Mouse (Mus musculus) hindbrain, embryonic 16.5 days (tissue): ENCODE results near the gene Tmem164. TPM values are rescaled to one million over a fixed set of nuclear protein-coding genes. Genes with fewer than 3 reads are reported as not detected.
A peak's percentile ranks its signal among the peaks of the same experiment; 100 is the strongest.

Experiments used
- ATAC-seq: fragments of 200-750 bp; cut with Nextera tagmentation; 2 replicates; pipeline ENCODE4 v1.8.0; 2017; ENCODE audit warnings: moderate TSS enrichment, moderate library complexity
- H3K27ac ChIP-seq: fragments of 300-500 bp; sonication (generic); 2 replicates; pipeline ENCODE4 v1.5.1; 2014; ENCODE audit warnings: low read depth, mild to moderate bottlenecking, control low read depth, low read length, moderate library complexity
- H3K27me3 ChIP-seq: fragments of 300-500 bp; sonication (generic); replicated peaks from 2 replicates; pipeline ENCODE4 v1.6.1; 2014; ENCODE audit warnings: low read length; ENCODE audit not compliant: control insufficient read depth, insufficient read depth
- H3K36me3 ChIP-seq: fragments of 300-500 bp; sonication (generic); 2 replicates; pipeline ENCODE4 v1.6.1; 2014; ENCODE audit warnings: mild to moderate bottlenecking, low read length, moderate library complexity, mixed read lengths; ENCODE audit not compliant: control insufficient read depth, insufficient read depth
- H3K4me1 ChIP-seq: fragments of 300-500 bp; sonication (generic); 2 replicates; pipeline ENCODE4 v1.6.1; 2014; ENCODE audit warnings: low read depth, low read length; ENCODE audit not compliant: control insufficient read depth, insufficient read depth
- H3K4me2 ChIP-seq: fragments of 300-500 bp; sonication (generic); 2 replicates; pipeline ENCODE4 v1.6.1; 2014; ENCODE audit warnings: mild to moderate bottlenecking, low read length, control low read depth, moderate library complexity
- H3K4me3 ChIP-seq: fragments of 300-500 bp; sonication (generic); 2 replicates; pipeline ENCODE4 v1.5.1; 2014; ENCODE audit warnings: mild to moderate bottlenecking, low read length, control low read depth, moderate library complexity
- H3K9ac ChIP-seq: fragments of 300-500 bp; sonication (generic); 2 replicates; pipeline ENCODE4 v1.6.1; 2014; ENCODE audit warnings: low read depth, mild to moderate bottlenecking, control low read depth, low read length, moderate library complexity
- H3K9me3 ChIP-seq: fragments of 300-500 bp; sonication (generic); 2 replicates; pipeline ENCODE4 v1.6.1; 2014; ENCODE audit warnings: mild to moderate bottlenecking, low read length, moderate library complexity; ENCODE audit not compliant: control insufficient read depth
- WGBS: fragments of 180-500 bp; shearing (Covaris S2); extraction: QIAGEN DNeasy Blood & Tissue Kit; methylation state at CpG from one replicate; pipeline ENCODE4 v1.1.7; 2014; 5-methylcytosine and 5-hydroxymethylcytosine counted together
- polyA plus RNA-seq: library from polyadenylated mRNA; unstranded; fragments of >200 nt; fragmentation: Nextera tagmentation; extraction: Ambion mirVana; gene quantifications from 2 replicates; pipeline ENCODE4 v1.2.1, GENCODE M21; 2015

Gene Tmem164
- polyA plus RNA-seq, 1 experiment from 2014 or later: 23.5 TPM

GRCm38 (mm10) chrX:142726311-142726710, 45.1 kb downstream of the Tmem164 start:
- no peak overlapping the region for H3K27ac ChIP-seq
- H3K4me3 ChIP-seq: no peak overlapping the region
- 77% methylated on average over 2 of the region's 2 CpGs for WGBS
- H3K36me3 ChIP-seq: no peaks in the 10 kb centered on the region
- H3K9me3 ChIP-seq: no peaks in the 10 kb centered on the region
- no peaks in the 10 kb centered on the region; the same call in 1 of the 2 replicates for H3K4me1 ChIP-seq
- ATAC-seq: peak; percentile 60; the same call in 1 of the 2 replicates
- no peaks in the 10 kb centered on the region for H3K27me3 ChIP-seq
- H3K9ac ChIP-seq: no peak overlapping the region
- H3K4me2 ChIP-seq: no peak overlapping the region

- H3K4me3 ChIP-seq: no peak overlapping the region
- H3K27me3 ChIP-seq: no peaks in the 10 kb centered on the region
- no peak for ATAC-seq
- H3K4me2 ChIP-seq: no peak overlapping the region
- H3K27ac ChIP-seq: no peak overlapping the region
- no peaks in the 10 kb centered on the region for H3K9me3 ChIP-seq
- no peaks in the 10 kb centered on the region; the same call in 1 of the 2 replicates for H3K4me1 ChIP-seq
- H3K36me3 ChIP-seq: no peaks in the 10 kb centered on the region
- no peak overlapping the region for H3K9ac ChIP-seq
- 50% methylated on average over 6 of the region's 6 CpGs for WGBS
Measured at GRCm38 (mm10) chrX:142727847-142728246, 46.6 kb downstream of the Tmem164 start.

- H3K4me1 ChIP-seq: no peaks in the 10 kb centered on the region; the same call in 1 of the 2 replicates
- no peaks in the 10 kb centered on the region for H3K36me3 ChIP-seq
- no peaks in the 10 kb centered on the region for H3K27me3 ChIP-seq
- 72% methylated on average over 1 of the region's 1 CpGs for WGBS
- no peak overlapping the region for H3K4me3 ChIP-seq
- H3K27ac ChIP-seq: no peak overlapping the region
- H3K9me3 ChIP-seq: no peaks in the 10 kb centered on the region
- H3K4me2 ChIP-seq: no peak overlapping the region
- no peak for ATAC-seq
- H3K9ac ChIP-seq: no peak overlapping the region
Measured at GRCm38 (mm10) chrX:142729040-142729439, 47.8 kb downstream of the Tmem164 start.

GRCm38 (mm10) chrX:142729482-142729881, 48.3 kb downstream of the Tmem164 start:
- 80% methylated on average over 2 of the region's 2 CpGs for WGBS
- no peak for ATAC-seq
- Histone ChIP-seq H3K9ac (no peak overlapping the region), H3K27me3 (no peaks in the 10 kb centered on the region), H3K4me2 (no peak overlapping the region), H3K9me3 (no peaks in the 10 kb centered on the region), H3K36me3 (no peaks in the 10 kb centered on the region), H3K4me1 (no peaks in the 10 kb centered on the region; the same call in 1 of the 2 replicates), H3K4me3 (no peak overlapping the region), H3K27ac (no peak overlapping the region)

- Histone ChIP-seq H3K9me3 (no peaks in the 10 kb centered on the region), H3K27ac (no peak overlapping the region), H3K4me2 (no peak overlapping the region), H3K4me1 (no peaks in the 10 kb centered on the region), H3K27me3 (no peaks in the 10 kb centered on the region), H3K4me3 (no peak overlapping the region), H3K9ac (no peak overlapping the region), H3K36me3 (no peaks in the 10 kb centered on the region)
- no peak for ATAC-seq
- 78% methylated on average over 4 of the region's 4 CpGs for WGBS
Measured at GRCm38 (mm10) chrX:142737099-142737498, 55.9 kb downstream of the Tmem164 start.

- Histone ChIP-seq H3K9ac (no peak overlapping the region), H3K27ac (no peak overlapping the region), H3K36me3 (no peaks in the 10 kb centered on the region), H3K9me3 (no peaks in the 10 kb centered on the region), H3K4me2 (no peak overlapping the region), H3K4me3 (no peak overlapping the region), H3K4me1 (no peaks in the 10 kb centered on the region), H3K27me3 (no peaks in the 10 kb centered on the region)
- 84% methylated on average over 6 of the region's 6 CpGs for WGBS
- ATAC-seq: no peak
Measured at GRCm38 (mm10) chrX:142737719-142738118, 56.5 kb downstream of the Tmem164 start.

GRCm38 (mm10) chrX:142747428-142747827, 66.2 kb downstream of the Tmem164 start:
- H3K4me3 ChIP-seq: no peak overlapping the region
- H3K27me3 ChIP-seq: no peaks in the 10 kb centered on the region
- ATAC-seq: no peak

GRCm38 (mm10) chrX:142748574-142748973, 67.4 kb downstream of the Tmem164 start:
- no peak overlapping the region for H3K27ac ChIP-seq
- no peaks in the 10 kb centered on the region for H3K27me3 ChIP-seq
- H3K9ac ChIP-seq: no peak overlapping the region
- H3K4me3 ChIP-seq: no peak overlapping the region
- WGBS: 86% methylated on average over 3 of the region's 3 CpGs
- no peaks in the 10 kb centered on the region for H3K36me3 ChIP-seq
- no peak for ATAC-seq
- H3K9me3 ChIP-seq: no peaks in the 10 kb centered on the region
- no peak overlapping the region for H3K4me2 ChIP-seq
- no peaks in the 10 kb centered on the region for H3K4me1 ChIP-seq

More at GRCm38 (mm10) chrX:142747428-142747827, 66.2 kb downstream of the Tmem164 start:
- Histone ChIP-seq H3K4me1 (no peaks in the 10 kb centered on the region), H3K9ac (no peak overlapping the region), H3K36me3 (no peaks in the 10 kb centered on the region), H3K9me3 (no peaks in the 10 kb centered on the region), H3K27ac (no peak overlapping the region), H3K4me2 (no peak overlapping the region)

- Histone ChIP-seq H3K27me3 (no peaks in the 10 kb centered on the region), H3K4me3 (no peak overlapping the region), H3K4me1 (no peaks in the 10 kb centered on the region), H3K9me3 (no peaks in the 10 kb centered on the region), H3K27ac (no peak overlapping the region), H3K36me3 (no peaks in the 10 kb centered on the region), H3K4me2 (no peak overlapping the region), H3K9ac (no peak overlapping the region)
- no peak for ATAC-seq
- 63% methylated on average over 4 of the region's 4 CpGs for WGBS
Measured at GRCm38 (mm10) chrX:142750775-142751174, 69.6 kb downstream of the Tmem164 start.

GRCm38 (mm10) chrX:142755542-142755941, 74.3 kb downstream of the Tmem164 start:
- WGBS: 54% methylated on average over 6 of the region's 6 CpGs
- ATAC-seq: no peak

More at GRCm38 (mm10) chrX:142755542-142755941, 74.3 kb downstream of the Tmem164 start:
- Histone ChIP-seq H3K4me1 (no peaks in the 10 kb centered on the region), H3K9me3 (no peaks in the 10 kb centered on the region), H3K4me3 (no peak overlapping the region), H3K4me2 (no peak overlapping the region), H3K9ac (no peak overlapping the region), H3K36me3 (no peaks in the 10 kb centered on the region), H3K27ac (no peak overlapping the region), H3K27me3 (no peaks in the 10 kb centered on the region; the same call in 1 of the 2 replicates)
